In genomic region chr14:54960769-54961168, GRCm38 (mm10) we compare ENCODE assay signal across 18 mouse cellular contexts. TPM values are rescaled to one million over a fixed set of nuclear protein-coding genes. Genes with fewer than 3 reads are reported as not detected.
DNase-seq lines count a peak whose midpoint lies in the region; ATAC-seq lines count a peak whose summit lies in the region.
"Had no signal": no experiment of that assay in that cellular context is flagged by ENCODE, and none has a peak within 500 bp of the region (broad histone marks: within the 10 kb centered on the region; RNA-seq: fewer than 3 reads in every experiment).

No protein-coding gene starts in this region.

- H3K9ac ChIP-seq in forebrain, embryonic 14.5 days (ENCODE audit: low read length) = no peak overlapping the region
- no peak overlapping the region for H3K9ac ChIP-seq in forebrain, embryonic 12.5 days
- H3K9ac ChIP-seq: hindbrain, embryonic 15.5 days had no signal

- intact Hi-C loops in left cerebral cortex, postnatal 25 days (cut with DNase I) = no loop called here

- no peak for ATAC-seq in forebrain, embryonic 14.5 days
- ATAC-seq in forebrain, embryonic 12.5 days (ENCODE audit: low FRiP score) = no peak

- H3K9me3 ChIP-seq in forebrain, embryonic 14.5 days (replicated peaks; ENCODE audit: control insufficient read depth, low read length) = no peaks in the 10 kb centered on the region
- H3K9me3 ChIP-seq in forebrain, embryonic 12.5 days = no peaks in the 10 kb centered on the region
- H3K9me3 ChIP-seq: hindbrain, embryonic 15.5 days had no signal

- H3K4me3 ChIP-seq in forebrain, embryonic 14.5 days (ENCODE audit: low read depth, low read length) = no peak overlapping the region
- no peak overlapping the region for H3K4me3 ChIP-seq in forebrain, embryonic 12.5 days (replicated peaks)
- H3K4me3 ChIP-seq: hindbrain, embryonic 15.5 days; megakaryocyte, embryonic 14.5 days had no signal

- no peak overlapping the region for H3K27ac ChIP-seq in forebrain, embryonic 14.5 days (ENCODE audit: low read depth, low read length)
- H3K27ac ChIP-seq in forebrain, embryonic 12.5 days = no peak overlapping the region
- H3K27ac ChIP-seq: hindbrain, embryonic 15.5 days; stomach, postnatal 0 days had no signal

- H3K4me2 ChIP-seq in forebrain, embryonic 14.5 days (ENCODE audit: low read length) = no peak overlapping the region
- no peak overlapping the region for H3K4me2 ChIP-seq in forebrain, embryonic 12.5 days
- H3K4me2 ChIP-seq: hindbrain, embryonic 15.5 days had no signal

- no peaks in the 10 kb centered on the region for H3K4me1 ChIP-seq in forebrain, embryonic 14.5 days (ENCODE audit: control insufficient read depth, insufficient read depth, low read length)
- peaks cover 5% of the 10 kb centered on the region; the same call in 1 of the 2 replicates for H3K4me1 ChIP-seq in forebrain, embryonic 12.5 days
- H3K4me1 ChIP-seq: hindbrain, embryonic 15.5 days had no signal

- H3K36me3 ChIP-seq in forebrain, embryonic 14.5 days (ENCODE audit: control insufficient read depth, insufficient read depth, low read length) = no peaks in the 10 kb centered on the region
- H3K36me3 ChIP-seq in forebrain, embryonic 12.5 days (replicated peaks) = no peaks in the 10 kb centered on the region
- H3K36me3 ChIP-seq: hindbrain, embryonic 15.5 days had no signal

- peak; percentile 1 for DNase-seq in forebrain, embryonic 14.5 days (ENCODE audit: low spot score)
- DNase-seq in left cerebral cortex, postnatal 25 days (ENCODE audit: low spot score in 2 of 2) = peak; percentile 27 to 57
- no peak for DNase-seq in left cerebral cortex, adult 11 months (ENCODE audit: low spot score)
- DNase-seq in layer of hippocampus, adult 18-20 months (ENCODE audit: low spot score in 2 of 2) = peak; percentile 60 to 84
- peak; percentile 28 for DNase-seq in thymus, postnatal 0 days (ENCODE audit: low spot score)
- DNase-seq in B cell, adult 2 months = no peak
- DNase-seq in T-cell, adult 2 months (ENCODE audit: low spot score) = no peak
- DNase-seq: adrenal gland, postnatal 36 days; cerebellum, adult 9-10 months; lung, adult 18-20 months had no signal

- no peaks in the 10 kb centered on the region for H3K27me3 ChIP-seq in forebrain, embryonic 14.5 days (replicated peaks; ENCODE audit: control insufficient read depth, insufficient read depth, low read length)
- H3K27me3 ChIP-seq in forebrain, embryonic 12.5 days = peaks cover 5% of the 10 kb centered on the region; the same call in 1 of the 2 replicates
- H3K27me3 ChIP-seq: hindbrain, embryonic 15.5 days had no signal

- 68% methylated on average over 10 of the region's 10 CpGs for WGBS in forebrain, embryonic 14.5 days
- WGBS in forebrain, embryonic 12.5 days = 68% methylated on average over 10 of the region's 10 CpGs

RNA-seq across cellular contexts. Expression of gene Myh6, which starts 6.0 kb away (rescaled TPM):
- 0.91 and 1.2 TPM in 2 replicates for polyA plus RNA-seq in forebrain, embryonic 14.5 days (2014; fragmentation: Nextera tagmentation; extraction: Ambion mirVana)
- polyA plus RNA-seq in forebrain, embryonic 12.5 days (2016; fragmentation: Nextera tagmentation; extraction: Ambion mirVana) = 1.5 and 1.8 TPM in 2 replicates
- 1 to 10 TPM; 5.4 to 8.7 TPM for total RNA-seq in left cerebral cortex, postnatal 25 days (2021)
- 1 to 10 TPM; 3.7 to 5.0 TPM for total RNA-seq in layer of hippocampus, adult 18-20 months (2021)
- 0.34 and 0.35 TPM in 2 replicates for polyA plus RNA-seq in thymus, postnatal 0 days (2015; fragmentation: Nextera tagmentation; extraction: Ambion mirVana)
- total RNA-seq: adrenal gland, postnatal 36 days had no signal

RNA-seq across cellular contexts. Expression of gene Gm17428, which starts 16.0 kb away (rescaled TPM):
- not detected in 2 replicates for polyA plus RNA-seq in forebrain, embryonic 14.5 days (2014; fragmentation: Nextera tagmentation; extraction: Ambion mirVana)
- not detected in 2 replicates for polyA plus RNA-seq in forebrain, embryonic 12.5 days (2016; fragmentation: Nextera tagmentation; extraction: Ambion mirVana)
- total RNA-seq in left cerebral cortex, postnatal 25 days (2021) = not detected
- not detected for total RNA-seq in layer of hippocampus, adult 18-20 months (2021)
- not detected in 2 replicates for polyA plus RNA-seq in thymus, postnatal 0 days (2015; fragmentation: Nextera tagmentation; extraction: Ambion mirVana)
- total RNA-seq: adrenal gland, postnatal 36 days; left cerebral cortex, postnatal 36 days had no signal
- polyA plus RNA-seq: C2C12; hindbrain, embryonic 15.5 days; kidney, embryonic 16.5 days; neural tube, embryonic 11.5 days; stomach, postnatal 0 days had no signal

RNA-seq across cellular contexts. Expression of gene Cmtm5, which starts 24.7 kb away (rescaled TPM):
- 2.8 and 3.5 TPM in 2 replicates for polyA plus RNA-seq in forebrain, embryonic 14.5 days (2014; fragmentation: Nextera tagmentation; extraction: Ambion mirVana)
- 1.4 and 2.0 TPM in 2 replicates for polyA plus RNA-seq in forebrain, embryonic 12.5 days (2016; fragmentation: Nextera tagmentation; extraction: Ambion mirVana)
- 10 to 100 TPM; 48.1 to 63.0 TPM for total RNA-seq in left cerebral cortex, postnatal 25 days (2021)
- 10 to 100 TPM; 77.1 to 86.1 TPM for total RNA-seq in layer of hippocampus, adult 18-20 months (2021)
- polyA plus RNA-seq in thymus, postnatal 0 days (2015; fragmentation: Nextera tagmentation; extraction: Ambion mirVana) = 0.22 TPM in 1 of 2 replicates, not detected in the other
- polyA plus RNA-seq: C2C12 had no signal

RNA-seq across cellular contexts. Expression of gene Il25, which starts 28.3 kb away (rescaled TPM):
- polyA plus RNA-seq in forebrain, embryonic 14.5 days (2014; fragmentation: Nextera tagmentation; extraction: Ambion mirVana) = 0.38 and 0.48 TPM in 2 replicates
- not detected in 2 replicates for polyA plus RNA-seq in forebrain, embryonic 12.5 days (2016; fragmentation: Nextera tagmentation; extraction: Ambion mirVana)
- not detected for total RNA-seq in left cerebral cortex, postnatal 25 days (2021)
- total RNA-seq in layer of hippocampus, adult 18-20 months (2021) = not detected
- polyA plus RNA-seq in thymus, postnatal 0 days (2015; fragmentation: Nextera tagmentation; extraction: Ambion mirVana) = not detected in 2 replicates
- total RNA-seq: adrenal gland, postnatal 36 days; left cerebral cortex, postnatal 36 days had no signal
- polyA plus RNA-seq: C2C12; kidney, embryonic 16.5 days; neural tube, embryonic 11.5 days had no signal

RNA-seq across cellular contexts. Expression of gene Myh7, which starts 33.7 kb away (rescaled TPM):
- polyA plus RNA-seq in forebrain, embryonic 14.5 days (2014; fragmentation: Nextera tagmentation; extraction: Ambion mirVana) = 5.4 and 6.5 TPM in 2 replicates
- polyA plus RNA-seq in forebrain, embryonic 12.5 days (2016; fragmentation: Nextera tagmentation; extraction: Ambion mirVana) = 3.6 and 4.2 TPM in 2 replicates
- total RNA-seq in left cerebral cortex, postnatal 25 days (2021) = 10 to 100 TPM; 18.0 to 19.6 TPM
- 10 to 100 TPM; 10.1 to 14.4 TPM for total RNA-seq in layer of hippocampus, adult 18-20 months (2021)
- polyA plus RNA-seq in thymus, postnatal 0 days (2015; fragmentation: Nextera tagmentation; extraction: Ambion mirVana) = 0.49 and 0.55 TPM in 2 replicates

Comparison
In these comparisons a context has a peak if more than half of its experiments do, and no peak if none do; other contexts are left out.
1. DNase-seq: peak in forebrain, embryonic 14.5 days (single experiment), left cerebral cortex, postnatal 25 days (2 of 2), layer of hippocampus, adult 18-20 months (2 of 2) and thymus, postnatal 0 days (single experiment); none in left cerebral cortex, adult 11 months (single experiment), B cell, adult 2 months (0 of 2) and T-cell, adult 2 months (single experiment).